Mouse (Mus musculus) layer of hippocampus, adult 11-12 months (tissue): ENCODE measurements around the gene Mfsd14a.
A peak's percentile ranks its signal among the peaks of the same experiment; 100 is the strongest.
"Not testable (repeated sequence)": the region's sequence is repeated elsewhere in the genome, so short reads cannot be mapped to it uniquely, and the experiment has no call there.

ENCODE experiments used
- DNase-seq: peaks from one replicate; pipeline ENCODE4 v3.0.0; 2022; ENCODE audit warnings: low spot score

Mfsd14a gene

GRCm38 (mm10) chr3:116662463-116662863 is at the start of gene Mfsd14a:
Mfsd14a (minus strand) TSS chr3:116662677.
- peak; percentile 98 for DNase-seq

GRCm38 (mm10) chr3:116711624-116712435 is 49.4 kb upstream of the Mfsd14a start:
- peak; percentile 75 for DNase-seq

DNA sequence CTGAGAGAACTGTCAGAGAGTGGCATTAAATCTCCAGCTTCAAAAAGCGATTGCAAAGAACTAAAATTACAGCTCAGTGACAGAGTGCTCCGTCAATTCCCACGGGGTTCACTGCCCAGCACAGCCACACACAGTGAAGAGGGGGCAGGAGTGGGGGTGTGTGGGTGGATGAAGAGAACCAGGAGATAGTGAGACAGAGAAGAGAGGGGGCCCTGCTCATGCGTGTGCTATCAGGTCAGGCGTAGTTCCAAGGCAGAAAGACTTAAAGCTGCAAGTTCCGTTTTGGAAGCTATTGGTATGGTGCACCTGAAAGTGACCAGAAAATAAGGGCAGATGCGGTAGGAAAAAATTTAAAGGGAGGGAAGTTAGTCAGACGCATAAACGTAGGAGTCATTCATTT is 48.5 kb upstream of the Mfsd14a start:
- no peak for DNase-seq

- DNase-seq: no peak
Observed at GRCm38 (mm10) chr3:116705637-116706204, 43.2 kb upstream of the Mfsd14a start.

- no peak for DNase-seq
Observed at GRCm38 (mm10) chr3:116703835-116704234, 41.4 kb upstream of the Mfsd14a start.

GRCm38 (mm10) chr3:116702647-116703272 is 40.3 kb upstream of the Mfsd14a start:
- DNase-seq: no peak

GRCm38 (mm10) chr3:116701601-116702000 is 39.1 kb upstream of the Mfsd14a start:
- no peak for DNase-seq

DNA sequence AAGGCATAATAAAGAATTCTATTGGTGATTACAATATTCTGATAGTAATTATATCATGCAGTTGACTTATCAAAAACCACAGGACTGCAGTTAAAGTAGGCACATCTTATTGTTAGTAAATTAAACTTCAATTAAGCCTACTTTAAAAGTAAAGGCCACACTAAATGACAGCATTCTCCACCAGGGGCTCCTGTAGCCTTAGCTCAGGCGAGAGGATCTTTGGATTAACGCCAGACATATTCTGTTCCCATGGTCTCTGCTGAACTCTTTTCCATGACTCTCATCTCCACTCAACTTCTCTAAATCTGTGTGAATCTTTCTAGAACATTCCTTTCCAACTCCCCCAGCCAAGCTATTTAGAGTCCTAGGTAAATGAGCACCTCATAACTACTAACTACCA is 36.3 kb upstream of the Mfsd14a start:
- DNase-seq: no peak

- no peak for DNase-seq
Observed at GRCm38 (mm10) chr3:116695666-116695985, 33.1 kb upstream of the Mfsd14a start.

- DNase-seq: no peak
Observed at GRCm38 (mm10) chr3:116694955-116695665, 32.6 kb upstream of the Mfsd14a start.

GRCm38 (mm10) chr3:116694312-116694711 is 31.8 kb upstream of the Mfsd14a start:
- DNase-seq: no peak

GRCm38 (mm10) chr3:116681160-116681559 is 18.7 kb upstream of the Mfsd14a start, which contains the start of gene Gm43191:
Gm43191 (minus strand) TSS chr3:116681260.
- DNase-seq: no peak

DNA sequence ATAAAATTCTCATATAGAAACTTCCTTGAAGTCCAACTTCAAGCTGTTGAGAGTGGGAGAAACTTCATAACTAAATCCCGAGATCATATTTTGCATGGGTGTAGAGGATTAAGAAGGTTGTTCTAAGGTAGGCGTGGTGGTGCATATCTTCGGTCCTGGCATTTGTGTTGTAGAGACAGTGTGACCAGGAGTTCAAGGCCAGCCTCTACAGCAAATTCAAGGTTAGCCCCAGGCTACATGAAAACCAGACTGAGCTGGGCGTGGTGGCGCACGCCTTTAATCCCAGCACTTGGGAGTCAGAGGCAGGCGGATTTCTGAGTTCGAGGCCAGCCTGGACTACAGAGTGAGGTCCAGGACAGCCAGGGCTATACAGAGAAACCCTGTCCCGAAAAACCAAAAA is 1.8 kb upstream of the Mfsd14a start:
- not testable (repeated sequence) for DNase-seq

- peak; percentile 24 for DNase-seq
Observed at GRCm38 (mm10) chr3:116661870-116662414, 535 bp downstream of the Mfsd14a start.

DNA sequence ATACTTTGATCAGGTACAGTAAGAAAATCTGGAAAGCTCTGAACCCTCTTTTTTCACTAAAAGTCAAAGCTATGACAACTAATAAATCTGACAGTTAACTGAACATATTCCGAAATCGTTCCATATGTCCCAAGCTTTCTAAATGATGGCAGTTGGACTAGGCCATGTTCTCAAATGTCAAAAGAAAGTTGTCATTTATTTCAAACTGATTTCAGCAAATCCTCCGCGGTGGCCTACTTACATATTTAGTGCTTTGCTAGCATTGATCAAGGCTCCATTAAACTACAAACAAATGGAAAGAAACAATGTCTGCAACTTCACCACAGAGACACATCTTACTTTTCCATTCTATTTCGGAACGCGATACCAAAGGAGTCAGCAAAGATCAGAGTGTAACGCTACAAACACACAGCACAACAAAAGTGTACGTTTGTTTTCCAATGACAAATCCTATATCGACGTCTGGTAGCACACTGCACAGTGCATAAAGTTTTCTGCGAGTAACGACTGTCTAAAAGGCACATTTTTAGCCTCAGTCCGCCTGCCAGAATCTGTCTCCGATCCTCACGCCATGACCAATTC is 1.1 kb downstream of the Mfsd14a start:
- DNase-seq: no peak

DNA sequence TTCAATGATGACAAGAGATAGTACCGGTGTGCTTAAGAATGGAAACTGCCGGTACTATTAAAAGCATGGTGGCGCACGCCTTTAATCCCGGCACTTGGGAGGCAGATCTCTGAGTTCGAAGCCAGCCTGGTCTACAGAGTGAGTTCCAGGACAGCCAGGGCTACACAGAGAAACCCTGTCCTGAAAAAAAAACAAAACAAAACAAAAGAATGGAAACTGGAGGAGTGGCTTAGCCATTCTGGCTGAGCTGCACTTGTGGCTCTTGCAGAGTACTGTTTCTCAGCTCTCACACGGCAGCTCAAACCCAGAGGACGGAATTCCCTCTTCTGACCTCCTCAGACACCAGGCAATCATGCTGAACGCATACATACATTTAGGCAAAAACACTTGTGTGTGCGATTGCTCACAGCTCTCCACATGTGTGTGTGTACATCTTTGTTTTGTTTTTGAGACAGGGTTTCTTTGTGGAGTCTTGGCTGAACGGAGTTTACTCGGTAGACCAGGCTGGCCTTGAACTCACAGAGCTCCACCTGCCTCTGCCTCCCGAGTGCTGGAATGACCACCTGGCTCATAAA is 2.5 kb downstream of the Mfsd14a start:
- no peak for DNase-seq

DNA sequence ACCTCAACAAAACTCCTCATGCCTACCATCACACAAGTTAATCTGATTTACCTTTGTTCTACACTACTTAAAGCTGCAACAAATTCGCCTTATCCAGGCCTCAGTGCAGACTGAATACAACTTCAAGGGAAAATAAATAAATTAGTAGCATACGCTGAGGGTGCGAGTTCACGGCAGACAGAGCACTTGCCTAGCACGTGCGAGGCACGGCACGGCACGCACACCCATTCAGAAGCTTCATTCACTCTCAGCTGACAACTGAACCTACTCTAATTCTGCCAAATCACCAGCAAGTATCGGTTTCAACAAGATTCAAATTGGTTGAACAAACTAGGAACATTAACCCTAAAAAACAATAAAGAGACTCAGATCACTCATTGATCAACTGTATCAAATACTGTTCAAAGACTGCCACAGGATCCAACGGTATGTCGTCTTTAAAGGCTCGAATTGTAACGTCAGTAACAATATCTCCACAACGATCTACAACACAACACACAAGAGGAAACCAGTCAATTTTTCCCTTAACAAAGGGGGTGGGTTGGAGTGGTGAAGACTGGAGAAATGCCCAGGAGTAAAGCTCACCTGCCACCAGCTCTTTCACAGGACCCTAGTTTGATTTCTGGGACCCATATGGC is 3.4 kb downstream of the Mfsd14a start:
- no peak for DNase-seq

GRCm38 (mm10) chr3:116656184-116656965 is 6.1 kb downstream of the Mfsd14a start:
- DNase-seq: no peak

DNA sequence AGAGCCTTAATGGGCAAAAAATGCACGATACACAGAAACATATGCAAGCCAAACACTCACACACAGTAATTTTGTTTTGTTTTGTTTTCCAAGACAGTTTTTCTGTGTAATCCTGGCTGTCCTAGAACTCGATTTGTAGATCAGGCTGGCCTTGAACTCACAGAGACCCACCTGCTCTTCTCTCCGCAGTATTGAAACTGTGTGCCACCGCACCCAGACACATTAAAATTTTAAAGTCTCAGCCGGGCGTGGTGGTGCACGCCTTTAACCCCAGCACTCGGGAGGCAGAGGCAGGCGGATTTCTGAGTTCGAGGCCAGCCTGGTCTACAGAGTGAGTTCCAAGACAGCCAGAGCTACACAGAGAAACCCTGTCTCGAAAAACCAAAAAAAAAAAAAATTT is 8.4 kb downstream of the Mfsd14a start:
- DNase-seq: not testable (repeated sequence)

DNA sequence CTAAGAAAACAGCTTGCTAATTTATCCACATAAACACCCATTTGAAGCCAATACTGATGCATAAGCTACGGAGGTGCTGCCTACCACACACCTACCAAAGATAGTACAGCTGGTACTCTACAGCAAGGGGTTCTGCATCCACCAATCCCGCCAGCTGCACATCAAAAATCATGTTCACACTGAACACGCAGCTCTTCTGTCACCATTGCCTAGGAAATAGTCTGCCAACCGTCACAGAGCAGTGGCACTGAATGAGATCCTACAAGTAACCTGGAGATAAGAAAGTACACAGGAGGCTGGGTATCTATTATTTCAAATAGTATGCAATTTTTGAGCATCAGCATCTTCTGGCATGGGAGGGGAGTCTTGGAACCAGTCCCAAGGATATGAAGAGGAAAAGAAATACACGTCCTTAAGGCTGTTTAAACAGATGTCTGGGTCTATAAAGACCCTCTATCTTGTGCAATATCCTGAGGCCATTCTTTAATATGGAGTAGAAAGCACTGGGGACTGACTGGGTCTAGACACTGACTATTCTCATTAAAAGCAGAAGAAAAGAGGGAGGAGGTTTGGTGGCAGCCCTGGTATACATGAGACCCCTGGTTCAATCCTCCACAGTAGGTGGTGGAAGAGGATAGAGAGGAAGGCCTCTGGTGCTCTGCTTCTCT is 9.1 kb downstream of the Mfsd14a start:
- DNase-seq: no peak
